Mouse (Mus musculus): ENCODE measurements at regions not wholly inside any gene's neighbourhood (a gene's known extent, or its start where the extent isn't known, plus 50 kb on each side); places are given as distances from the start of the nearest gene placed in this dataset.

DNA sequence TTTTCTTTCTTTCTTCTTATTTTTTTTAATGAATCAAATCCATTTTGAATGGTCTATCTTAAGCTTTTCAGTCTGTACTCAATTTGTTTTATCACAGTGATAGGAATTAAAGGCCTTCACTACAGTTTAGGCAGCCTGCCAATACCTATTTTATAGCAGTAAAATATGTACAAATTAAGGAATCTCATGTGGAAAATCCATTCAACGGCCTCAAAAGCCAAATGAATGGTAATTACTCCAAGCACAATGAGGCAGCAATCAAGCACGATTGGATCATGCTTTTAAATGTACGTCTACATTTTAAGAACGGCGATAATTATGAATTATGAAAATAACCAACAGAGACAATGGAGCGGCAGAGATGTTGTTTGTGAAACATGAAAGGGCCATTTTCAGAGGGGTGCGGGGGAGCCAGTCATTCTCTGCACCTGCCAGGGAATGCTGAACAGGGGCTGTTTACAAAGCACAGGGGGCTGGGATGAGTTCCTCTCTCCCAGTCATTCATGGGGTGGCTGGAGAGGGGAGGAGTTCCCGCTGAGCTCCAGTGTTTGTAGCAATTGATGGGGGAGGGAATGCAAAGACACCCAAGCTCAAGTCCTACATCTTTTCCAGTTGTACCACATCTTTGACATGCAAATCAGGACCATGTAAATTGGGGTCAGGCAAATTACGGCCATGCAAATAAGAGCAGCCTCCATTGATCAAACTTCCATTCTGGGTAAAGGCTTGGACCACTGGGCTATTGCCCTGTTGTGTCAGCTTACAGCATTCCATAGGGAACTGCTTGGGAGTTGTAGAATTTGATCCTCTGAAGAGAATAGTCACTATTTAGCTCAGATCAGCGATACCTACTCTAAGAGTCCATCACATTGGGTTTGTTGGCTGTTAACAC is 381.1 kb upstream of the Castor2 start:
- no peak for ATAC-seq (ENCODE audit: insufficient number of reproducible peaks, low FRiP score, low TSS enrichment)

DNA sequence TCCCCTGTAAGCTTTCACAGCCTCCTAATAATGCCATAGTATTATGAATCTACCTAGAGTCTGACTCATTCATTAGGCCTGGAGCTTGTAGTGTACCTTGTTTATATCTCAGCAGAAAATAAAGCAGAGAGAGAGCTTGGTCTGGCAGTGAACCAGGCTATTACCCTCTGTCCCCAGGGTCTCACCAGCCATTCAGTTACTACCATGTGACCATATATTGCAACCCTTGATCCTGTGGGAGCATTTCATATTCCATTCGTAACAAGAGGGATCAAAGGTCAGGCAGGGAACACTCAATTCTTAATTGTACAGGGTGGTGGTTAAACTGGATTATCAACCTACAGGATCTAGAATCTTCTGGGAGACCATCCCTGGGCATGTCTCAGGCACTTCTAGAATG is 383.7 kb upstream of the Castor2 start:
- no peak for ATAC-seq (ENCODE audit: insufficient number of reproducible peaks, low FRiP score, low TSS enrichment)

DNA sequence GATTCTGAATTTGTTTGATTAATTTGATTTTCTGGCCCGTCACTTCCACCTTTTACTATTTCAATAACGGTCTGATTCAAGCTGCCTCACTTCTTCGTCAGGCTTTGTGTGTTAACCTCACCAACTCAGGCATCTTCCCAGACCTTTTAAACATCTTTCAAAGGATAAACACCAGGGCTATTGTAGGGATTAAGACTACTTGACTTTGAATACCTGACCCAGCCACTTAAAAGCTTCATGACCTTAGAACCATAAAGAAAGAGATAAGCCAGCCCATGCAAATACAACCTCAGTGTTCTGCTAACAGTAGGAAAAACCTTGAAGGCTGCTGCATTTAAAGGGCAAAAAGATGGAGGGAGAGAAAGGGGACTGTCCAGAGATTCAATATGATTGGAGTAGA is 386.9 kb upstream of the Castor2 start:
- ATAC-seq (ENCODE audit: insufficient number of reproducible peaks, low FRiP score, low TSS enrichment) = no peak

DNA sequence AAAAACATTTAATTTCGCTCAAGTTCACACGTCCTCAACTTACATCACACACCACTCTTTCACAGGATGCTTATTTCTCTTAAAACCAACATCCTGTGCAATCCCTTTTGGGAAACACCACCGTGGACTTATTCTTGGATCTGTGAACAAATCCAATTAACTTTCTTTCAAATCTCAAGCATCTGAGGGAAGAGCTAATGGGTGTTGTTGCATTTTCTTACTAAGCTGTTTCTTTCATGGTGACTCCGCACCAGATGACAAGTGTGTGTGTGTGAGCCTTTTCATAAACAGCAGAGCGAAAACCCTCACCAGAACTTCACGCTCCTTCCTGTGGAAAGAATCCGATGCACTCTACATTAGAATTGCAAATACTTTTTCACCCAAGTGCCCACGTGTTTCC is 390.6 kb upstream of the Castor2 start:
- no peak for ATAC-seq (ENCODE audit: insufficient number of reproducible peaks, low FRiP score, low TSS enrichment)

DNA sequence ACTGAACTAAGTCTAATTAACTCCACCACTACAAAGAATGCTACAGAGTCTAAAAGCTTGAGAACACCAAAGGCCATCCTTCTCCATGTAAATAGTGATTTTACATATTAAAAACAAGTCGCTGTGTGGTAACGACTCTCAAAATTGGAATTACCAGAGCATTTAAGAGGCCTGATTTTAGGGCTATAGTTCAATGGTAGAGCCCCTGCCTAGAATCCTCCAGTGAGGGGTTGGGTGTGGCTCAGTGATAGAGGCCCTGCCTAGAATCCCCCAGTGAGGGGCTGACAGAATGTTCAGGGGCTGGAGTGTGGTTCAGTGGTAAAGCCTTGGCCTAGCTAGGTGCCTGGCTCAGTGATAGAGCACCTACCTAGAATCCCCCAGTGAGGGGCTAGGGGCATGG is 413.3 kb upstream of the Castor2 start:
- ATAC-seq (ENCODE audit: insufficient number of reproducible peaks, low FRiP score, low TSS enrichment) = no peak

DNA sequence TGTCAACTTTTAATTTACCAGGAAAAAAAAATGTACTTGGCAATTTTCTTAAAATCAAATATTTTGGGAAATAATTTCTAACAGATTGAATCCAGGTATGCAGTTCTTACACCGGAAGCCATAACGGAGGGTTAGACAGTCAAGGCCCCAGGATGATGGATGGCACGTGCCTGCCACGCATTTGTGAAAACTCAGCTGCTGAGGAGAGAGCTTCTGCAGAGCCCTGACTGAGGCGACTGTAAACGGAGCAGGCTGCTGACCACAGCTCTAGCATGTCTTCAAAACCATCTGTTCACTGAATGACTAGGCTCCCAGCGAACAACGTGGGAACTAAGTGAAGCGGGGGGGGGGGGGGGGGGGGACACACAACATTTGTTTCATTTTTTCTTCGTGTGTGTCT is 416.5 kb upstream of the Castor2 start:
- no peak for ATAC-seq (ENCODE audit: insufficient number of reproducible peaks, low FRiP score, low TSS enrichment)

DNA sequence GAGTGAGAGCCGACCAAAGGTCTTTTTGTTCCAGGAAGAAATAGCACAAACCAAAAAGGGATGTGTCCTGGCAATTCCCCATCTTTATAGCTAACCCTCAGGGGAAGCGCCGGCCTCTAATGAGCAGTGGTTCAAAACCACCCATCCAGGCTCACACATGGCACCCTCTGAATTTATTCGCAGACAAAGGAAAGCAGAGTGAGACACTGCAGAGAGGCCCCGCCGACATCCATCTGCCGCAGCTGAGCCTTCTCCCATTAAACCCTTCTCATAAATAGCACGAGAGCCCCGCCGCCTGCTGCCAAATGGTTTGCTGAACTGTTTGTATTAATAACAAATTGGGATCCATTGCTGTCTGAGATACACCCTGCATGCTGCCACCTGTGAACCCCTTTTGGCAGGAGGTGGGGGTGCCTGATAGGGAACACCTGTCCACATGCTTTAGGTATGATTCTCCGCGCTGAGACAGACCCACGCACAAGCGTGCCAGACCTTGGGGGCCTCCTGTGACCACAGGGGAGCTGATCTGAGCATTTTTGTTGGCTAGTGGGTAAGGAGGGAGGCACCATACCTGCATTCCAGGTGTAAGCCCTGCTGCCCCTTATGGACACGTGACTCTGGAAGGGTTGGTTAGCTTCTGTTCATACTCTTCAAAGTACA is 422.6 kb upstream of the Castor2 start:
- ATAC-seq (ENCODE audit: insufficient number of reproducible peaks, low FRiP score, low TSS enrichment) = no peak; the same call in 1 of the 2 replicates

DNA sequence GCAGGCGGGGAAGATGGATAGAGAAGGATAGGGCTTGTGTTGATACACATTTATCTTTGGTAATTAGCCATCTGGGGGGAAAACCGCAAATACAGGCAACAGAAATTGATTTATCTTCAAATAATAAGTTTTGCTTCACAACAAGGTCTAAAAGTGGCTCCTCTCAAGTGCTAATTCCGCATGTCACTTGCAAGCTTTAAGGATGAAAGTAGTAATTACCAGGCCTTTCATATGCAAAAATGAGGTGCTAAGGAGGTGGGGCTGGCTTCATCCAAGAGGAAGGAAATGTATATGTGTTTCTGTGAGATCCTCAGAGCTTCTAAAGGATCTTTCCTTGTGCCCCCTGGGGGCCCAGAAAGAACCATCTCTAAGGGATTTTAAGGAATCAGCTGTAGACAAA is 423.9 kb upstream of the Castor2 start:
- ATAC-seq (ENCODE audit: insufficient number of reproducible peaks, low FRiP score, low TSS enrichment) = no peak

DNA sequence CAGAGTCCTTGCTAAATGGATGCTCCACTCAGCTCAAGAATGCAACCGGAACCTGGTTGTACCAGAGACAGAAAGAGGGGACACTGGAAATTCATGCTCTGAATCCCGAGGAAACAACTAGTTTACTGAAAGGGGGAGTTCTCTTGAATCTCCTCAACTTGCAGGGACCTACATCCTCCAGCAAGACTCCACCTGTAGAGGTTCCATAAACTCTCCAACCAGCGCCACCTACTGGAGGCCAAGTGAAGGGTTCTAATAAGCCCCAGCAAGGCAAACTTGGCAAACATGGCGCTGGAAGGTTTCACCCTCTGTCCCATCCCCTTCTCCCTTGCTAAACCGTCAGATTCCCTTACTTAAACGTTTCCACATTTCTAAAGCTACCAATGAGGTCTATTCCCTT is 433.0 kb upstream of the Castor2 start:
- no peak for ATAC-seq (ENCODE audit: insufficient number of reproducible peaks, low FRiP score, low TSS enrichment)

DNA sequence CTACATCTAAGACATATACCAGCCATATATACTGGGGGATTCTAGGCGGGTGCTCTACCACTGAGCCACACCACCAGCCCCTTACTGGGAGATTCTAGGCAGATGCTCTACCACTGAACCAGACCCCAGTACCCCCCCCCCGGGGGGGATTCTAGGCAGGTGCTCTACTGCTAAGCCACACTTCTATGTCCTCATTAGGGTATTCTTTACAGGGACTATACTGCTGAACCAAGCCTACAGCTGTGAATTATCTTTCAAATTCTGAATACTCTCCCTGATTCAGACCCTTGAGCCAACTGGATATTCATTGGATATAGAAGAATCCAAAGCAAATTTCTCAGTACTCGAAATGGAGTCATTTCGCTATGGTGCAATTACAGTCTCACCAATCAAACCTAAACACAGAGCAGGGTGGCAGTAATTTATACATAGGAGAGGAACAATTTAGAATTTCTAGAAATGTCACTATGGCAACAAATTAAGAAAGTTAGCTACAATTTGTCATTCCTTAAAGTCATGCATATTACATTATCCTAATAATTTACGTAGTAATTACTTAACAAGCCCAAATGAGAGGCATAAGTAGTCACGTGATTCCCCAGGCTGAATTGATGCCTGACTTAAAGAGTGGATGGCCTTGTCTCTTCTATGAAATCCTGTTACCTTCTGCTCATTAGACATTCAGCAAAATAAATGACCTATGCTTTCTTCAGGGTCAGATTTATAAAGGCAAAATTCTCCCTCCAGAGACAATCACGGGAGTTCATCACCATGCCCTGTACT is 436.8 kb upstream of the Castor2 start:
- no peak for ATAC-seq (ENCODE audit: insufficient number of reproducible peaks, low FRiP score, low TSS enrichment)

DNA sequence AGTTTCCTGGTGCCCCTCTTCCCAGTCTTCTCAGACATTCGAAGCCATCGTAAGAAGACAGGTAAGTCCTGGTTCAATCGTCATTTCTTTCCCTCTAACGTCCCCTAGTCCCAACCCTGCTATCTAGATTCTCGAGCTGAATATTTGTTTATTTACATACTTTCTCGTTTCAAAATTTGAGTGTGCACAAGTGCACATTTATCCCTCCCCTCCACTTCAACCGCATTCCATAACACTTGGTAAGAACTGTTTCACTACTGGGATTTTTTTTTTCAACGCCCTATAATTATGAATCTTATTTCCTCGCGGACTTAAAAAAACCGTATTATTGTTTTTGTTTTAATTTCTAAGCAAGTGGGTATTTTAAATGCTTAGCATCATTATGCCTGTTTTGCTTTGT is 439.2 kb upstream of the Castor2 start:
- no peak for ATAC-seq (ENCODE audit: insufficient number of reproducible peaks, low FRiP score, low TSS enrichment)

DNA sequence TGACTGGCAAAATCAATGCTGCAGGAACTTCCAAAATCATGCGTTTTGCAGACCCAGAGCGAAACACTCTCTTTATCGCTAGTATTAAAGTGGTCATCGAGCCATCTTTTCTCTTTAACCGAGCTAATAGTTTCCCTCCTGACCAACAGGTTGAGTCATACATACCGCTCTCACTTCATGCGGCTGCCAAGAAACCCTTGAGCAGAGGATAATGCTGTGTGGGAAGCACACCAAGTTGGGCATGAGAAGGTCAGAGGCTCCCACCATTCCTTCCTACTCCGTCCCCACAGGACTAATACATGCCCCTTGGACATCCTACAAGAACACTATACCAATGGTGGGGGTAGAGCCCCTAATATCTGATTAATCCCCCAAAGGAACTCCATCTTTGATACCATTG is 442.7 kb upstream of the Castor2 start:
- no peak for ATAC-seq (ENCODE audit: insufficient number of reproducible peaks, low FRiP score, low TSS enrichment)

DNA sequence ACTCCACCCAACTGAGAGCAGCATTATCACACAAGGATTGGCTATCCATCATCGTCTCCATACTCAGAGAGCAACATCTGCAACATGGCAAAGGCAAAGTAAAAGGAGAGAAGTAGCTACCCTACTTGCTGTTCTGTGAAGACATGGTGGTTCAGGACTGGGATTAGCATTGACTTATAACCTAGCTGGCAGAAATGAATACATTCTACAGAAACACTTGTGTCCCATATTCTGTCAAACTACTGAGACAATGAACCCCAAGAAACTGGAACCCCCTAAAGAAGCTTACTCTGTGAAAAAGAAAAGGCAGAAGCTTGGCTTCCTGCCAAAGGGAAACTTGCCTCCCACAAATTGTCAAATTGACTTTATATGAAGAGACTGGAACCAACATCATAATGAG is 446.1 kb upstream of the Castor2 start:
- no peak for ATAC-seq (ENCODE audit: insufficient number of reproducible peaks, low FRiP score, low TSS enrichment)

DNA sequence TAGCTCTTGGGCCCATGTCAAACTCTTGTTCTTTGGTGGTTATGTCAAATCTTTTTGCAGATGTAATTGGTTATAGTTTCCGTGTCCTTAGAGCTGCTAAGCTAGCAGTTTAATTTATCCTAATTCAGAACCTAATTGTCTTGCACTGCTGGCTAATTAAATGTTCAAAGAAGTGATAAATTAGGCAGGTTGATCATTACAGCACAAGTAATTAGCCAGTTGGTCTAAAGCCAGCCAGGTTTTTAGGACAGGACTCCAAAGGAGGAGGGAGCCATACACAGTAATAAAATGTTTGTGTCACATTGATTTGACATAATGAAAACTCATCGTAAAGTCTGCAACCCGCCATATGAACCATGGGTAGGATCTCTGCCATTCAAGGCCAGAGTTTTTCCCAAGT is 449.3 kb upstream of the Castor2 start:
- no peak for ATAC-seq (ENCODE audit: insufficient number of reproducible peaks, low FRiP score, low TSS enrichment)

DNA sequence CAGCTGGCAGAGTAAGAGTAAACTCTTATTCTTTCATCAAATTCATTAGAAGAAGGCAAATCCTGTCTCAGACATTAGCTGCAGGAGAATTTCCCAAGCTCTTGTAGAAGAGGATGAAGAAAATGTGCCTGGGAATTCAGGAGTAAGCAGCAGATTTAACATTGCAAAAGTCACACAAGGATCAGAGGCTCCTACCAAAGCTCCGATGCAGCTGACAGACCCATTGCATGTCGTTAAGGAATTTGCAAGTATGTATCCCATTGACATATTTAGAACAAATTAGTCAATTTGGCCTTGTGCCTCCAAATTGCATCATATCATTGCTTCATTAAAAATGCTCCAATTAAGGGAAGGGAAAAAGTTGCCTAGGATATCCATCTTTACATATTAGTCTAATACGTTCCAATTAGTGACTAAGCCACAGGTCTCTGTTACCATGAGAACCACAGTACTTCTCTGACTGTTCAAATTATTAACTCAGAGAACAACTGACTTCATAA is 453.8 kb upstream of the Castor2 start:
- no peak for ATAC-seq (ENCODE audit: insufficient number of reproducible peaks, low FRiP score, low TSS enrichment)

DNA sequence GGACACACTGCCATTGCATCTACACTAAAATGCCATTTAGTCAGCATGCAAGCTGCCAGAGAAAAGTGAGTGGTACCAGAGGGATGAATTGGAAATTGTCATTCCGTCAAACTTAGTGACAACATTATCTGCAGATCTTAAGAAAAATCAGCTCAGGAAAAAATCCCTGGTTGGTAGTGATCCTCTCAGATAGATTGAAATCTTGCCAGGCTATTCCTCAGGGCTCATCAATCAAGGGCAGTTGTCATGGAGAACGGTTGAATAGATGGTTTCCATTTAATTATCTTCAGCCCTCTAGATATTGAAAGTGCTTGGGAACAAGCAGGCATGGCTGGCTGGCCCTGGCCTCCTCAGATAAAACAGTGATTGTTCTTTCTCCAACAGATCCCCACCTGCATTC is 456.2 kb upstream of the Castor2 start:
- ATAC-seq (ENCODE audit: insufficient number of reproducible peaks, low FRiP score, low TSS enrichment) = no peak

DNA sequence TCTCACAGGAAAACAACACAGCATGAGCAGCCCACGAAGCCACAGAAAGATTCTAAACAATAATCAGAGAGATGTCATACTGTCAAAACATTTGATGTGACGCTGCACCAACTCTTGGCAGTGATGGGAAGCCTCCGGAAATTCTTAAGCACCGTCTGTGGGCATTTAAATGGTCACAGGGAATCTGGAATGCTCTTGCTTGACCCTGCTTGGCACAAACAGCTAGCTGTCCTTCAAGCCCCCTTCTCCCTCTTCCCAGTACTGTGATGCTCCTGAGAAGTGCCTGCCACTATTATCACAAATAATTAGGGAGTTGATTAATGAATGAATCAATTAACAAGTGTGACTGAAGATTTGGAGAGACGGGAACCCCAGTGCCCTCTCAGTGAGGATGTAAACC is 465.0 kb upstream of the Castor2 start:
- no peak for ATAC-seq (ENCODE audit: insufficient number of reproducible peaks, low FRiP score, low TSS enrichment)

DNA sequence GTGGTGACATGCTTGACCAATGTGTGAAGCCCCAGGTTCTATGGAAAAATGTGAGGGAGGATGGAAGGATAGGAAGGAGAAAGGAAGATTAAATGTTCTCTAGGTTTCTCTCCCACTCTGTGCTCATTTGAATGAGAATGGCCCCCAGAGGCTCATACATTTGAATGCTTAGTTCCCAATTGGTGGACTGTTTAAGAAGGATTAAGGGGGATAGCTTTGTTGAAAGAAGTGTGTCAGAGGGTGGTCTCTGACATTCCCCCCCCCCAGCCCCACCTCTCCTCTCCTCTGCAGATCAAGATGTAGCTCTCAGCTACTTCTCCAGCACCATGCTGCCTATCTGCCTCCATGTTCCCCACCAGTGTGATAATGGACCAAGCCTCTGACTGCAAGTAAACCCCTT is 467.7 kb upstream of the Castor2 start:
- ATAC-seq (ENCODE audit: insufficient number of reproducible peaks, low FRiP score, low TSS enrichment) = no peak

DNA sequence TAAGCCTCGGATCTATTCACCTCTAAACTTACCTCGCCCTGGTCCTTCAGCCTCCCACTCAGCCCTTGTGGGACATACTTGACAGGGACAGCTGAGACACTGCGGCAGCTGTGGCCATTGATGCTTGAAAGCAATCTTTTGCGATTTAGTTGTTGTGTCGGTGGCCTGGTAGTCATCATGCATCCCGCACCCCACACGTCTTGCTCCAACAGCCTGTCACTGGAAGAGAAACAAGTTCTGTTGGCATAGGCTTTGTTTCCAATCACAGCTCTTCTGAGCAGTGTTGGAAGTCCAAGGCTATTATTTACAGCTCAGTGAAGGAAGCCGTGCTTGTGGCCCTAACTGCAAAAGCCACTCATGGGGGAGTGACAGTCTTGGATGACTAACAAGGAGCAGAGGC is 480.2 kb upstream of the Castor2 start:
- ATAC-seq (ENCODE audit: insufficient number of reproducible peaks, low FRiP score, low TSS enrichment) = no peak

DNA sequence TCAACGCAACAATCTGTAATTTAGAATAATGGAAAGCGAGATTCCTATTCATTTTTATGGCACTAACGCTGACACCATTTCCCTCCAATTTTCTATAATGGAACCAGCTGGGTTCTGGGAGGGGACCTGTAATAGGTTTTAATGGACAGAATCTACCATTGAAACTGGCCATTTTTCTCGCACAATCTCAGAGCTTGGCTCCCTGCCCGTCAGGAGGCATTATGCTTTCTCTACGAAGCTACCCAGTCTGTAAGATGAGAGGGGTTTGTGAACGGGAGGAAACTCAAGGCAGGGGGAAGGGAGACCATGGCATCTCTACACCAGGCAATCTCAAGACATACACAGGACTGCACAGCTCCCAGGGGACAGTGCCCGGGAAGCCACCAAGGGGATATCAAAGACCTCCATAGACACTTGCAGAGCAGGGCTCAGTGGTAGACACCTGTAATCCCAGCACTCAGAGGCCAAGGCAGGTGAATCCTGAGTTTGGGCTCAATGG is 498.2 kb upstream of the Castor2 start:
- ATAC-seq (ENCODE audit: insufficient number of reproducible peaks, low FRiP score, low TSS enrichment) = no peak

DNA sequence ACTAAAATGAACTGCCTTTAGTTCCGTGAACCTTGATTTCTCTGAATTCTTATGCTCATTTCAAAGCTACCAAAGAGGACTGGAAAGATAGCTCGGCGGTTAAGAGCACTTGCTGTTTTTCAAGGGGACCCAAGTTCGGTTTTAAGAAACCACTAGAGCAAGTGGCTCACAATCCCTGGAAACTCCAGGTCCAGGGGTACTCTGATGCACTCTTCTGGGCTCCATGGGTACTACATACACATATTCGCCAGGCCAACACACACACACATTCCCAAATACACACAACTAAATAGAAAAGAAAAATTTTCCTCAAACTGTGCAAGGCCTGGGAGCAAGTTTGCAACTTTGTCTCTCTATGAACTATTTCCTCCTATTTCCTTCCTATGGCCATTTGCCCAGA is 498.9 kb upstream of the Castor2 start:
- no peak for ATAC-seq (ENCODE audit: insufficient number of reproducible peaks, low FRiP score, low TSS enrichment)
